Mouse (Mus musculus): ENCODE results near the gene Ticam1. TPM values are rescaled to one million over a fixed set of nuclear protein-coding genes. Genes with fewer than 3 reads are reported as not detected.

The Ticam1 gene
- polyA plus RNA-seq, 1 experiment from 2014 or later = 1.5 TPM

GRCm38 (mm10) chr17:56303847-56304586, 27.4 kb upstream of the Ticam1 start:
- Histone ChIP-seq H3K4me1 (ENCODE audit: control insufficient read depth, insufficient read depth, low read depth, low read length) (peaks cover 24% of the 10 kb centered on the region), H3K27ac (ENCODE audit: low read depth, low read length) (peak overlapping the region; percentile 44; the same call in 1 of the 2 replicates), H3K4me2 (ENCODE audit: low read length) (peak overlapping the region; percentile 96), H3K4me3 (ENCODE audit: low read length) (peak overlapping the region; percentile 89), H3K9ac (ENCODE audit: low read depth, low read length) (peak overlapping the region; percentile 75), H3K27me3 (replicated peaks; ENCODE audit: control insufficient read depth, insufficient read depth, low read length) (no peaks in the 10 kb centered on the region; the same call in 1 of the 2 replicates), H3K36me3 (ENCODE audit: control insufficient read depth, insufficient read depth, low read length) (no peaks in the 10 kb centered on the region), H3K9me3 (ENCODE audit: control insufficient read depth, low read length) (no peaks in the 10 kb centered on the region)
- WGBS = under 1% methylated on average over 67 of the region's 68 CpGs
- peak; percentile 96 for ATAC-seq

- Histone ChIP-seq H3K9me3 (ENCODE audit: control insufficient read depth, low read length) (no peaks in the 10 kb centered on the region), H3K9ac (ENCODE audit: low read depth, low read length) (peak within 1 kb of the TSS; percentile 75), H3K36me3 (ENCODE audit: control insufficient read depth, insufficient read depth, low read length) (no peaks in the 10 kb centered on the region), H3K4me1 (ENCODE audit: control insufficient read depth, insufficient read depth, low read depth, low read length) (peaks cover 24% of the 10 kb centered on the region), H3K4me3 (ENCODE audit: low read length) (peak within 1 kb of the TSS; percentile 89), H3K27me3 (replicated peaks; ENCODE audit: control insufficient read depth, insufficient read depth, low read length) (no peaks in the 10 kb centered on the region; the same call in 1 of the 2 replicates), H3K4me2 (ENCODE audit: low read length) (peak within 1 kb of the TSS; percentile 96), H3K27ac (ENCODE audit: low read depth, low read length) (peak within 1 kb of the TSS; percentile 44; the same call in 1 of the 2 replicates)
- ATAC-seq = peak; percentile 46
- under 1% methylated on average over 43 of the region's 43 CpGs for WGBS
These were observed 26.7 kb upstream of the Ticam1 start, which contains the start of gene Uhrf1 for GRCm38 (mm10) chr17:56303160-56303846. Uhrf1 (plus strand) TSS chr17:56303321.

GRCm38 (mm10) chr17:56302363-56302996, 25.9 kb upstream of the Ticam1 start:
- Histone ChIP-seq H3K4me1 (ENCODE audit: control insufficient read depth, insufficient read depth, low read depth, low read length) (peaks cover 24% of the 10 kb centered on the region), H3K4me3 (ENCODE audit: low read length) (no peak overlapping the region), H3K27ac (ENCODE audit: low read depth, low read length) (no peak overlapping the region), H3K36me3 (ENCODE audit: control insufficient read depth, insufficient read depth, low read length) (no peaks in the 10 kb centered on the region), H3K4me2 (ENCODE audit: low read length) (peak overlapping the region; percentile 96), H3K9ac (ENCODE audit: low read depth, low read length) (no peak overlapping the region), H3K9me3 (ENCODE audit: control insufficient read depth, low read length) (no peaks in the 10 kb centered on the region), H3K27me3 (replicated peaks; ENCODE audit: control insufficient read depth, insufficient read depth, low read length) (no peaks in the 10 kb centered on the region; the same call in 1 of the 2 replicates)
- WGBS = 30% methylated on average over 13 of the region's 13 CpGs
- peak; percentile 18 for ATAC-seq

- no peak within 1 kb of the TSS for H3K4me2 ChIP-seq (ENCODE audit: low read length)
- H3K36me3 ChIP-seq (ENCODE audit: control insufficient read depth, insufficient read depth, low read length) = no peaks in the 10 kb centered on the region
- H3K9me3 ChIP-seq (ENCODE audit: control insufficient read depth, low read length) = no peaks in the 10 kb centered on the region
- 92% methylated on average over 9 of the region's 9 CpGs for WGBS
- H3K27ac ChIP-seq (ENCODE audit: low read depth, low read length) = no peak within 1 kb of the TSS
- no peaks in the 10 kb centered on the region; the same call in 1 of the 2 replicates for H3K27me3 ChIP-seq (replicated peaks; ENCODE audit: control insufficient read depth, insufficient read depth, low read length)
- H3K9ac ChIP-seq (ENCODE audit: low read depth, low read length) = no peak within 1 kb of the TSS
- ATAC-seq = no peak
- H3K4me1 ChIP-seq (ENCODE audit: control insufficient read depth, insufficient read depth, low read depth, low read length) = peaks cover 19% of the 10 kb centered on the region
- no peak within 1 kb of the TSS for H3K4me3 ChIP-seq (ENCODE audit: low read length)
These were observed 23.6 kb upstream of the Ticam1 start, which contains the start of gene Arrdc5 for GRCm38 (mm10) chr17:56300186-56300585. Arrdc5 (minus strand) TSS chr17:56300286.

GRCm38 (mm10) chr17:56298238-56298637, 21.7 kb upstream of the Ticam1 start:
- Histone ChIP-seq H3K27ac (ENCODE audit: low read depth, low read length) (no peak overlapping the region), H3K9ac (ENCODE audit: low read depth, low read length) (no peak overlapping the region), H3K4me3 (ENCODE audit: low read length) (no peak overlapping the region), H3K36me3 (ENCODE audit: control insufficient read depth, insufficient read depth, low read length) (no peaks in the 10 kb centered on the region), H3K4me2 (ENCODE audit: low read length) (no peak overlapping the region), H3K4me1 (ENCODE audit: control insufficient read depth, insufficient read depth, low read depth, low read length) (peaks cover 6% of the 10 kb centered on the region), H3K27me3 (replicated peaks; ENCODE audit: control insufficient read depth, insufficient read depth, low read length) (no peaks in the 10 kb centered on the region; the same call in 1 of the 2 replicates), H3K9me3 (ENCODE audit: control insufficient read depth, low read length) (no peaks in the 10 kb centered on the region)
- no peak for ATAC-seq
- 97% methylated on average over 1 of the region's 1 CpGs for WGBS

- ATAC-seq = no peak
- 58% methylated on average over 1 of the region's 1 CpGs for WGBS
- no peak overlapping the region for H3K4me3 ChIP-seq (ENCODE audit: low read length)
- no peak overlapping the region for H3K9ac ChIP-seq (ENCODE audit: low read depth, low read length)
- H3K27ac ChIP-seq (ENCODE audit: low read depth, low read length) = no peak overlapping the region
- no peaks in the 10 kb centered on the region for H3K36me3 ChIP-seq (ENCODE audit: control insufficient read depth, insufficient read depth, low read length)
- no peaks in the 10 kb centered on the region for H3K27me3 ChIP-seq (replicated peaks; ENCODE audit: control insufficient read depth, insufficient read depth, low read length)
- H3K9me3 ChIP-seq (ENCODE audit: control insufficient read depth, low read length) = no peaks in the 10 kb centered on the region
- H3K4me2 ChIP-seq (ENCODE audit: low read length) = no peak overlapping the region
- no peaks in the 10 kb centered on the region for H3K4me1 ChIP-seq (ENCODE audit: control insufficient read depth, insufficient read depth, low read depth, low read length)
These were observed 19.6 kb upstream of the Ticam1 start for GRCm38 (mm10) chr17:56296201-56296600.

- Histone ChIP-seq H3K36me3 (ENCODE audit: control insufficient read depth, insufficient read depth, low read length) (no peaks in the 10 kb centered on the region), H3K9ac (ENCODE audit: low read depth, low read length) (no peak overlapping the region), H3K4me1 (ENCODE audit: control insufficient read depth, insufficient read depth, low read depth, low read length) (peaks cover 10% of the 10 kb centered on the region), H3K27me3 (replicated peaks; ENCODE audit: control insufficient read depth, insufficient read depth, low read length) (no peaks in the 10 kb centered on the region), H3K4me2 (ENCODE audit: low read length) (no peak overlapping the region), H3K4me3 (ENCODE audit: low read length) (no peak overlapping the region), H3K27ac (ENCODE audit: low read depth, low read length) (peak overlapping the region; percentile 54; the same call in 1 of the 2 replicates), H3K9me3 (ENCODE audit: control insufficient read depth, low read length) (no peaks in the 10 kb centered on the region)
- 82% methylated on average over 19 of the region's 19 CpGs for WGBS
- 0 out of 2 replicates have a peak, but pooled peaks have one; percentile 15 for ATAC-seq
These were observed 17.7 kb upstream of the Ticam1 start for GRCm38 (mm10) chr17:56294241-56294640.

- peaks cover 10% of the 10 kb centered on the region for H3K4me1 ChIP-seq (ENCODE audit: control insufficient read depth, insufficient read depth, low read depth, low read length)
- H3K4me3 ChIP-seq (ENCODE audit: low read length) = no peak overlapping the region
- no peaks in the 10 kb centered on the region for H3K36me3 ChIP-seq (ENCODE audit: control insufficient read depth, insufficient read depth, low read length)
- H3K9me3 ChIP-seq (ENCODE audit: control insufficient read depth, low read length) = no peaks in the 10 kb centered on the region
- no peak for ATAC-seq
- 100% methylated on average over 1 of the region's 1 CpGs for WGBS
- no peaks in the 10 kb centered on the region for H3K27me3 ChIP-seq (replicated peaks; ENCODE audit: control insufficient read depth, insufficient read depth, low read length)
- no peak overlapping the region for H3K4me2 ChIP-seq (ENCODE audit: low read length)
- H3K9ac ChIP-seq (ENCODE audit: low read depth, low read length) = no peak overlapping the region
- H3K27ac ChIP-seq (ENCODE audit: low read depth, low read length) = no peak overlapping the region
These were observed 16.7 kb upstream of the Ticam1 start for GRCm38 (mm10) chr17:56293291-56293690.
